Mouse (Mus musculus): ENCODE data around the gene Nos1ap.

Nos1ap gene

GRCm38 (mm10) chr1:170405152-170405551 lies 184.5 kb downstream of the Nos1ap start:
- DNase-seq, result no peak

GRCm38 (mm10) chr1:170402682-170403081 lies 187.0 kb downstream of the Nos1ap start:
- no peak for DNase-seq

- DNase-seq, result no peak
Observed at GRCm38 (mm10) chr1:170398866-170399265, 190.8 kb downstream of the Nos1ap start.

GRCm38 (mm10) chr1:170395101-170395500 lies 194.6 kb downstream of the Nos1ap start:
- DNase-seq, result peak; percentile 15

GRCm38 (mm10) chr1:170394641-170395040 lies 195.0 kb downstream of the Nos1ap start:
- DNase-seq, result no peak

GRCm38 (mm10) chr1:170392771-170393728 lies 196.6 kb downstream of the Nos1ap start:
- DNase-seq, result peak; percentile 77

GRCm38 (mm10) chr1:170387180-170387912 lies 202.3 kb downstream of the Nos1ap start:
- peak; percentile 10 for DNase-seq

GRCm38 (mm10) chr1:170385416-170385815 lies 204.2 kb downstream of the Nos1ap start:
- DNase-seq, result no peak

- DNase-seq, result no peak
Observed at GRCm38 (mm10) chr1:170383530-170383929, 206.1 kb downstream of the Nos1ap start.

GRCm38 (mm10) chr1:170381457-170381856 lies 208.2 kb downstream of the Nos1ap start:
- no peak for DNase-seq

- DNase-seq, result no peak
Observed at GRCm38 (mm10) chr1:170380505-170380904, 209.2 kb downstream of the Nos1ap start.

- DNase-seq, result no peak
Observed at GRCm38 (mm10) chr1:170375721-170376120, 213.9 kb downstream of the Nos1ap start.

GRCm38 (mm10) chr1:170373750-170374149 lies 215.9 kb downstream of the Nos1ap start:
- no peak for DNase-seq

GRCm38 (mm10) chr1:170371191-170371792 lies 218.4 kb downstream of the Nos1ap start:
- no peak for DNase-seq

- no peak for DNase-seq
Observed at GRCm38 (mm10) chr1:170368864-170369263, 220.8 kb downstream of the Nos1ap start.

- no peak for DNase-seq
Observed at GRCm38 (mm10) chr1:170366981-170367700, 222.5 kb downstream of the Nos1ap start.

- DNase-seq, result no peak
Observed at GRCm38 (mm10) chr1:170363746-170364145, 225.9 kb downstream of the Nos1ap start.

GRCm38 (mm10) chr1:170360183-170360915 lies 229.3 kb downstream of the Nos1ap start:
- no peak for DNase-seq

- no peak for DNase-seq
Observed at GRCm38 (mm10) chr1:170353335-170353734, 236.3 kb downstream of the Nos1ap start.

- no peak for DNase-seq
Observed at GRCm38 (mm10) chr1:170351080-170351479, 238.6 kb downstream of the Nos1ap start.

GRCm38 (mm10) chr1:170346266-170346665 lies 243.4 kb downstream of the Nos1ap start:
- DNase-seq, result peak; percentile 19

- DNase-seq, result no peak
Observed at GRCm38 (mm10) chr1:170343906-170344305, 245.8 kb downstream of the Nos1ap start.
